Mouse (Mus musculus) midbrain, embryonic 10.5 days (tissue): ENCODE measurements around the gene Tmod4. TPM values are rescaled to one million over a fixed set of nuclear protein-coding genes. Genes with fewer than 3 reads are reported as not detected.
"Not testable (repeated sequence)": the region's sequence is repeated elsewhere in the genome, so short reads cannot be mapped to it uniquely, and the experiment has no call there.

Experiments
- DNase-seq: peaks from one replicate; pipeline ENCODE4 v3.0.0-alpha.2; 2017; ENCODE audit warnings: low spot score
- H3K27ac ChIP-seq: fragments of 300-500 bp; sonication (generic); replicated peaks from 2 replicates; pipeline ENCODE4 v1.5.1; 2016; ENCODE audit warnings: mild to moderate bottlenecking
- H3K27me3 ChIP-seq: fragments of 300-500 bp; sonication (generic); 2 replicates; pipeline ENCODE4 v1.6.1; 2016; ENCODE audit warnings: low read depth, mild to moderate bottlenecking; ENCODE audit not compliant: poor library complexity, severe bottlenecking
- H3K36me3 ChIP-seq: fragments of 300-500 bp; sonication (generic); 2 replicates; pipeline ENCODE4 v1.6.1; 2016; ENCODE audit warnings: mild to moderate bottlenecking, moderate library complexity
- H3K4me1 ChIP-seq: fragments of 300-500 bp; sonication (generic); 2 replicates; pipeline ENCODE4 v1.6.1; 2016
- H3K4me3 ChIP-seq: fragments of 300-500 bp; sonication (generic); 2 replicates; pipeline ENCODE4 v1.5.1; 2016; ENCODE audit warnings: mild to moderate bottlenecking, moderate library complexity
- H3K9me3 ChIP-seq: fragments of 300-500 bp; sonication (generic); replicated peaks from 2 replicates; pipeline ENCODE4 v1.6.1; 2016; ENCODE audit warnings: mild to moderate bottlenecking
- WGBS: fragments of 180-500 bp; shearing (Covaris S2); methylation state at CpG from one replicate; pipeline ENCODE4 v1.1.7; 2016; 5-methylcytosine and 5-hydroxymethylcytosine counted together
- polyA plus RNA-seq: library from polyadenylated mRNA; unstranded; fragments of >200 nt; fragmentation: Nextera tagmentation; extraction: Ambion mirVana; gene quantifications from 2 replicates; pipeline ENCODE4 v1.2.1, GENCODE M21; 2016

Tmod4 gene
- polyA plus RNA-seq, 1 experiment from 2014 or later, result 0.88 TPM

GRCm38 (mm10) chr3:95124972-95125371 is 696 bp downstream of the Tmod4 start:
- H3K36me3 ChIP-seq, result peaks cover 58% of the 10 kb centered on the region
- DNase-seq, result no peak

GRCm38 (mm10) chr3:95129226-95129651 is 5.0 kb downstream of the Tmod4 start:
- Histone ChIP-seq H3K36me3 (peaks cover 43% of the 10 kb centered on the region), H3K9me3 (no peaks in the 10 kb centered on the region), H3K4me1 (peaks cover 8% of the 10 kb centered on the region), H3K27ac (no peak overlapping the region), H3K27me3 (no peaks in the 10 kb centered on the region), H3K4me3 (no peak overlapping the region)
- DNase-seq, result no peak
- WGBS, result 68% methylated on average over 6 of the region's 6 CpGs

More at GRCm38 (mm10) chr3:95124972-95125371, 696 bp downstream of the Tmod4 start:
- no peaks in the 10 kb centered on the region; the same call in 1 of the 2 replicates for H3K4me1 ChIP-seq
- H3K4me3 ChIP-seq, result no peak overlapping the region
- H3K9me3 ChIP-seq, result no peaks in the 10 kb centered on the region
- no peaks in the 10 kb centered on the region for H3K27me3 ChIP-seq
- H3K27ac ChIP-seq, result no peak overlapping the region
- 52% methylated on average over 5 of the region's 5 CpGs for WGBS

- no peak for DNase-seq
- no peak overlapping the region for H3K4me3 ChIP-seq
- H3K4me1 ChIP-seq, result peaks cover 12% of the 10 kb centered on the region
- no peaks in the 10 kb centered on the region for H3K9me3 ChIP-seq
- no peak overlapping the region for H3K27ac ChIP-seq
- H3K27me3 ChIP-seq, result no peaks in the 10 kb centered on the region
- WGBS, result 90% methylated on average over 5 of the region's 5 CpGs
- H3K36me3 ChIP-seq, result peaks cover 42% of the 10 kb centered on the region
Observed at GRCm38 (mm10) chr3:95130081-95130480, 5.8 kb downstream of the Tmod4 start.

GRCm38 (mm10) chr3:95132389-95132788 is 8.1 kb downstream of the Tmod4 start:
- H3K9me3 ChIP-seq, H3K27ac ChIP-seq, H3K27me3 ChIP-seq, DNase-seq: not testable (repeated sequence)
- H3K36me3 ChIP-seq, result peaks cover 42% of the 10 kb centered on the region
- peak overlapping the region; percentile 74; the same call in 1 of the 2 replicates for H3K4me3 ChIP-seq
- H3K4me1 ChIP-seq, result peaks cover 26% of the 10 kb centered on the region
- whole genome bisulfite sequencing, result 89% methylated on average over 2 of the region's 2 CpGs

DNA sequence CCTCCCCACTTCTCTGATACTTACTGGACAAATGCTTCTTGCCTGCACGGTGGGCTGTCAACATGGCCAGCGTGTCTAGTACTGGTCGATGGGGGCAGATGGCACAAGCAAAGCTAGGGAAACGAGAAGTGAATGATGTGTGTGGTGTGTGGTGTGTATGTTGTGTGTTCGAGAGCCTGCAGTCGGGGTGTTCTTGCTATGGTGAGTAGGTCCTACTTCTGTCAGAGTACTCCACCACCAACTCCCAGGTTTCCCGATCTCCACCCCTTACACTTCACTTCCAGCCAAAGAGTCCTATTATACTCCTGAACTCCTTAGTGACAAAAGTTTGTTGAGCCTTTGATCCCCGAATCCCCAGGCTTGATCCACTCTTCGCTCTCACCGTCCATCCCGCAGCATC is 8.9 kb downstream of the Tmod4 start:
- Histone ChIP-seq H3K27me3 (no peaks in the 10 kb centered on the region), H3K27ac (peak overlapping the region; percentile 89)
- 66% methylated on average over 11 of the region's 11 CpGs for WGBS

GRCm38 (mm10) chr3:95133680-95134101 is 9.4 kb downstream of the Tmod4 start, which contains the start of the genes Scnm1 and Lysmd1:
Scnm1 (minus strand) TSS chr3:95134011.
Lysmd1 (plus strand) TSS chr3:95134088.
- Histone ChIP-seq H3K27me3 (no peaks in the 10 kb centered on the region), H3K9me3 (no peaks in the 10 kb centered on the region), H3K36me3 (peaks cover 43% of the 10 kb centered on the region), H3K4me1 (peaks cover 26% of the 10 kb centered on the region), H3K27ac (peak within 1 kb of the TSS; percentile 89), H3K4me3 (peak within 1 kb of the TSS; percentile 74)
- under 1% methylated on average over 20 of the region's 20 CpGs for WGBS
- peak; percentile 89 for DNase-seq

More for the DNA sequence above, 8.9 kb downstream of the Tmod4 start:
- no peaks in the 10 kb centered on the region for H3K9me3 ChIP-seq
- DNase-seq, result no peak
- peaks cover 46% of the 10 kb centered on the region for H3K36me3 ChIP-seq
- peaks cover 26% of the 10 kb centered on the region for H3K4me1 ChIP-seq
- H3K4me3 ChIP-seq, result peak overlapping the region; percentile 74

DNA sequence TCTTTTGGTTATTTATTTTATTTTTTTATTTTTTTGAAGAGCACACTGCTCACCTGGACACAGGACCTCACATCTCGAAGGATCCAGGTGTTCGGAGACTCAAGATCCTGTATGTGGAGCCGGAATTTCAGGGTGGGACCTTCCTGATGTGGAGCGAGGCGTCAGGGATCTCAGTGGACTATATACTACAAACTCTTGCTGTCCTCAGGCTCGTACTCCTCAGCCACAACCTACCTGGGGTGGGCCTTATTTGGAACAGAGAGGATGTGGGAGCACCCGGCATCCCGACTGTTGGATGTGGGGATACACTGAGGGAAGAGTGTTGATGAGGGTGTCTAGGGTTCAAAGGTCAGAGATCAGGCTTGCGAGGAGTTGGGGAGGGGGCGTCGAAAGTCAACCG is 9.9 kb downstream of the Tmod4 start:
- Histone ChIP-seq H3K36me3 (peaks cover 39% of the 10 kb centered on the region), H3K4me1 (peaks cover 26% of the 10 kb centered on the region), H3K4me3 (peak overlapping the region; percentile 74)
- DNase-seq, H3K27ac ChIP-seq, H3K27me3 ChIP-seq, H3K9me3 ChIP-seq: not testable (repeated sequence)
- no CpG with 5 or more reads among the region's 12 CpGs for WGBS

- H3K27me3 ChIP-seq, result no peaks in the 10 kb centered on the region
- peaks cover 26% of the 10 kb centered on the region for H3K4me1 ChIP-seq
- peak overlapping the region; percentile 46; the same call in 1 of the 2 replicates for H3K27ac ChIP-seq
- DNase-seq, result no peak
- 40% methylated on average over 6 of the region's 6 CpGs for WGBS
- peaks cover 38% of the 10 kb centered on the region for H3K36me3 ChIP-seq
- peak overlapping the region; percentile 49 for H3K4me3 ChIP-seq
- H3K9me3 ChIP-seq, result no peaks in the 10 kb centered on the region
Observed at GRCm38 (mm10) chr3:95135023-95135422, 10.7 kb downstream of the Tmod4 start.

GRCm38 (mm10) chr3:95135433-95136052 is 11.3 kb downstream of the Tmod4 start:
- Histone ChIP-seq H3K36me3 (peaks cover 39% of the 10 kb centered on the region), H3K9me3 (no peaks in the 10 kb centered on the region), H3K4me1 (peaks cover 26% of the 10 kb centered on the region), H3K27me3 (no peaks in the 10 kb centered on the region), H3K4me3 (peak overlapping the region; percentile 49), H3K27ac (peak overlapping the region; percentile 46; the same call in 1 of the 2 replicates)
- DNase-seq, result no peak
- WGBS, result 93% methylated on average over 7 of the region's 7 CpGs

DNA sequence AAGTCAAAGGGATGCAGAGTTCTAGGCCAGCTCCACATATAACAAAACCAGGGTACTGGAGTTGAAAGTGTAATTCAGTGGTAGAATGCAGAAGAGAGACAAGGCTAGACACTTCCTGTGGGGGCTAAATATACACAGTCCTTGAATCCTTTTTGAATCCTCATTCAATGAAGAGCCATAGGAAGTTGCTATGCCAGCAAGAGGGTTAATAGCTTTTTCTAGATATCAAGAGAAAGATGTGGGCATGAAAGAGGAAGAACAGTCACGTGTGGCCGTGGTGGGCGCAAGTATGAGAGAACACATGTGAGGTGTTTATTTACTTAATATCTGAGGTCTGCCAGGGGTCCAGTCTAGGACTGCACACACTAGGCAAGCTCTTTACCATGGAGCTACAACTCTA is 12.1 kb downstream of the Tmod4 start:
- H3K36me3 ChIP-seq, result peaks cover 36% of the 10 kb centered on the region
- H3K9me3 ChIP-seq, result no peaks in the 10 kb centered on the region
- DNase-seq, result no peak
- H3K4me3 ChIP-seq, result no peak overlapping the region
- WGBS, result 96% methylated on average over 3 of the region's 3 CpGs
- H3K27ac ChIP-seq, result no peak overlapping the region
- H3K27me3 ChIP-seq, result no peaks in the 10 kb centered on the region
- peaks cover 26% of the 10 kb centered on the region for H3K4me1 ChIP-seq

DNA sequence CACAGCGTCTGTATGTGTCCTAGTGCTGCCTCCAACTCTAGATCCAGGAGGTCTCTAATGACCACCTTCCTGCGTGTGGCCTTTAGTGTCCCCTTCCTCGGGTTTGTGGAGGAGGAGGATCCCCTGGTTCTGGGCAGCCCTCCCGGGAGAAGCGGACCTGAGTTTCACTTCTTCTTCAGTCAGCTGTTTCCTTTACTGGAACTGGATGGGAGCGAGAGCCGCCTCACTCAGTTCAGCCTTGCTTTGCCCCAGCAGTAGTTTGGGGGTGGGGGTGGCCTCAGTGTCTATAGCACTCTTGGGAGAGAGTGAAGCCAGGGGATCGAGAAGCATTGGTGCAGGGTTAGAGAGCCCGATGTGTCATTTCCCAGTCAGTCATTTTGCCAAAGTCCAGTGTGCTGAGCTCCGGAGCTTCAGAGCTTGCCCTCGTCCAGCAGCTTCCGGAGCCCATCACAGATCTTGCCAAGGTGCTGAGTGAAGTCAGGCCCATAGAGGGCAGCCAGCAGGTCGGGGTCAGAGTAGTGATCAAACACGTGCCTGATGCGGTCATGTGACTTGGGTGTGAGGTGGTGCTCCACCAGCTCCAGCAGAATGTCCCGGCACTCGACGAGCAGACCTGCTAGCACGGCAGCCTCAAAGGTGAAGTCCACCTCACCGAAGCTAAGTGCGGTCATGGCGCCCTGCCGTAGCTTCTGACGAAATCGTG is 15.5 kb downstream of the Tmod4 start:
- 78% methylated on average over 25 of the region's 25 CpGs for WGBS
- Histone ChIP-seq H3K9me3 (no peaks in the 10 kb centered on the region), H3K36me3 (peaks cover 25% of the 10 kb centered on the region), H3K27ac (no peak overlapping the region), H3K4me1 (peaks cover 18% of the 10 kb centered on the region), H3K4me3 (no peak overlapping the region), H3K27me3 (no peaks in the 10 kb centered on the region)
- no peak for DNase-seq

DNA sequence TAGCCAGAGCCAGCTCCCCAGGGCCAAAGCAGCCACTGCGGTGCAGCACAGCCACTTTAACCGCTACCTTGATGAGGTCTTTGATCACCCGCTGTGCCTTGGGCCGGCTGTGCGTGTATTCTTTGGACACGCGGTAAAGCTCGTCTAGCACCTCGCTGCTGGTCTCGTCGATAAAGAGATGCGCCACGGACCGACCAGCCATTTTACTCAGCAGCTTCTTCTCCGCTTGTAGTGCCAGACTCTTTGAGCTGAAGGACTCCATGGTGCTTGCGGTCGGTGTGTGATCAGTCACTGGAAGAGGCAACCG is 16.0 kb downstream of the Tmod4 start:
- H3K27ac ChIP-seq, result no peak overlapping the region
- no peak for DNase-seq
- peaks cover 25% of the 10 kb centered on the region for H3K36me3 ChIP-seq
- H3K9me3 ChIP-seq, result no peaks in the 10 kb centered on the region
- H3K27me3 ChIP-seq, result no peaks in the 10 kb centered on the region
- H3K4me1 ChIP-seq, result peaks cover 13% of the 10 kb centered on the region
- no peak overlapping the region for H3K4me3 ChIP-seq
- WGBS, result 58% methylated on average over 18 of the region's 18 CpGs

- Histone ChIP-seq H3K27ac (no peak overlapping the region), H3K9me3 (no peaks in the 10 kb centered on the region), H3K4me3 (no peak overlapping the region), H3K27me3 (no peaks in the 10 kb centered on the region), H3K4me1 (peaks cover 7% of the 10 kb centered on the region), H3K36me3 (peaks cover 25% of the 10 kb centered on the region)
- DNase-seq, result no peak
- 92% methylated on average over 6 of the region's 6 CpGs for WGBS
Observed at GRCm38 (mm10) chr3:95140795-95141194, 16.5 kb downstream of the Tmod4 start.
